Mouse (Mus musculus) lung, postnatal 36 days (tissue): Measurements from ENCODE around the gene 5730522E02Rik.

Source experiments
- DNase-seq: peaks from one replicate; pipeline ENCODE4 v3.0.0; 2022; ENCODE audit warnings: mixed read lengths

The 5730522E02Rik gene

DNA sequence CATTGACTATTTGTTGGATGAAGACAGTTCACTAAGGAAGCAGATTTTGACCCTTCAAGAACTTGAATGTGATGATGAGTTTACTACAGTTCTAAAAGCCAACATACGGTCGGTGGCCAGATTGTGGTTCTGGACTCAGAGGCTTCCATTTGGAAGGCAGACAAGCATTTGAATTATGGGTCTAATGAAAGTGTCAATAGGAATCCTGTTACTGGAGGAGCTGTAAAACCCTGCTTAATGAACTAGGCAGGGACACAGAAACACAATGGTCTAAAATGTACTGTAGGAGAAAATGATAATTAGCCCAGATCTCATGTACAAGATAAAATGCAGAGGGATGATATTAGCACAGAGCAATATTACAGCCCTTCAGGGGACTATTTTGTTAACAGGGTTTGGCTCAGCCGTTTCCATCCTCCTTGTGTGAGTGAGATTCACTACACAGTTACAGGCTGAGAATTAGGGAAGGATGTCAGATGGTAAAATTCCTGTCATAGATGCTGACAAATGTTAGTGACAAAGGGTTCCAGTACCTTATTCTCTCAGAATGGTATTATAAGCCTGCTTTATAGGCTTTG lies 439.5 kb downstream of the 5730522E02Rik start:
- DNase-seq: no peak

DNA sequence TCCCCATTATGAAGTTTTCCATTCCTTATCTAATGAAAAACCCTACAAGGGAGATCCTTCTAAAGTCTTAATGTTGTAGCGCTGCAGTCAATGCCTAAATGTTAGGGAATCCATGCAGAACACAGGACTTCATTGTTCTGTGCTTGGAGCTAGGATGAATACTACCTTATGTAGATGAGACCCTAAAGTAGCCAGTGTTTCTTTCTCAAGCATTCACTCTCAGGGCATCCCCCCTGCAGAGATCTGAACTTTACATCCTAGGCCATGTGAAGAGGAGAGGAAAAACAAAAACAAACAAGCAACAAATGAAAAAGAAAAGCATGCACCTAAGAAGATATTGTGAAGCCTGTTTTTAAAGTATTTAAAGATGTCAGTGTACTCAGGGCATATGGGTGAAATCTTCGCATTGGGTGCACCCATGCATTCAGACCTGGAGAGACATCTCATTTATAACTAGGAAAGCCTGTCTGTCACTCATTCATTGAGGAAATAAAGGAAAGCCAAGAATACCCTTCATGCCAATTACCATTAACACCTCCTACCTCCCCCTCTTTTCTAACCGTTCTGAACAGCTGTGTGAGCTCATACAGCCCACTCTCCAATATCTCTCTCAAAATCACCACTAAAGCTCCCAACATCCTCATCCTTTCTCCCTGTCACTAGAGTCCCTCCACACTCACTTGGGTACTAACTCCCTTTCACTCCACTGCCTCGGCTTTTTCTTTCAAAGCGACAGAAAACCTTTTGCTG lies 442.8 kb downstream of the 5730522E02Rik start:
- DNase-seq: no peak

DNA sequence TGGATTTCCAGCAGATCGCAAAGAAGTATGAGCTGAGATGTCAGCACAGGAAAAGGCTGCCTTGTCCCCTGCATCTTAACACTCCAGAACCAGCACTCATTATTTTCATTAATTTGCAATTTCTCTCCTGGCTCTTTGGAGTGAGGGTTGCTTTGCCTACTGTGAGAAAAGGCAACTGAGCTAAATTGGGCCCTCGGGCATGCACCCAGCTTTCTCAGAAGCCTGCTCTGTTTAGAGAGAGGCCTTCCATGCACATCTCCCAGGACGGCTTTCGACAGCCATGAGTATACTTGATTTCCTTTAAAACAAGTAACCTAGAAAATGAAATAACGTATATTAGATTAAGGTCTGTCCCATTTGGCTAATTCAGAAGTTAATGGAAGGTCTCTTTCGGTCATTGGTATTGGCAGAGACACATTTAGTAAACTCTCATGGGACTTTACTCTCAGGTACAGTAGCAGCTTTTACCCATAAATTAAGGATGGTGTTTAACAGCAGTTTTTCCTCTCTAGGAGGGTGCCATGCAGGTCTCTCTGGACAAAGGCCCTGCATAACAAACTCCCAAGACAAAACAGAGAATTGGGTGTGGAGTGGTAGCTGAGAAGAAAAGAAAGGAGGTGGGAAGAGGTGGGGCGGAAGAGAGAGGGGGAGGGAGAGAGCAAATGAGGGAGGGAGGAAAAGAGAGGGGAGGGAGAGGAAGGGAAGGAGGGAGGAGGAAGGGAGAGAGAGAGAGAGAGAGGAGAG lies 457.2 kb downstream of the 5730522E02Rik start:
- no peak for DNase-seq

- DNase-seq: no peak
Measured at GRCm38 (mm10) chr11:25752418-25752817, 458.1 kb downstream of the 5730522E02Rik start.

DNA sequence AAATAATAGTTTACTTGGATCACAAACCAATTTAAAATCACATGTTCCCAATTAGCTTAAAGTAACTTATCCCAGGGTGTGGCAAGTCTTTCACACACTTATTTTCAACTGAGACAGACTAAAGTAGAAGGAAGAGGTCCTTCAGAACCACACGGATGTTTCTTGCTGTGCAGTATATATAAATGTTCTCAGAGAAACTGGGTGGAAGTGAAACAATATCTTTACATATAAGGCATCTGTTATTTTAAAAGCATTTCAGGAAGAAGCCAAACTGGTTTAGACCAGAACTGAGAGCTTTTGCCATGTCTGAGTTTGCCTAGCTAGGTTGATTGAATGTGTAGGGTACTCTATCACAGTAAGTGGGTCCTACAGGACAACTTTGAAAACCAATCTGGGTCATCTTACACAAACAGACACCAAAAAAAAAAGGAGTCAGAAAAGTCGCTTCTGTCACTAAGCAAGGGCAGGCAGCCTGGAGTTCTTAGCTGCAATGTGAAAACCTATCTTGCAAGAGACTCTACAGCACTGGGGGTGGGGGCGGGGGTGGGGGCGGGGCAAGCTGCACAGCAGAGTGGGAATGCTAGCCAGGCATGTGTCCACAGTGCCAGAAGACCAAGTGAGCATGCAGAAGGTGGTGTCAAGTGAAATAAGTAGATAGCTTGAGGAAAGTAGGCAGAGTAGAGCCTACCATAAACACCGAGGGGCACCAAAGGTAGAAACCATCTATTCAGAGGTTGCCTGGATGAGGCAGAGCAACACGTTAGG lies 463.3 kb downstream of the 5730522E02Rik start:
- no peak for DNase-seq

- no peak for DNase-seq
Measured at GRCm38 (mm10) chr11:25743664-25744063, 466.9 kb downstream of the 5730522E02Rik start.

GRCm38 (mm10) chr11:25737255-25737654 lies 473.3 kb downstream of the 5730522E02Rik start:
- DNase-seq: no peak

DNA sequence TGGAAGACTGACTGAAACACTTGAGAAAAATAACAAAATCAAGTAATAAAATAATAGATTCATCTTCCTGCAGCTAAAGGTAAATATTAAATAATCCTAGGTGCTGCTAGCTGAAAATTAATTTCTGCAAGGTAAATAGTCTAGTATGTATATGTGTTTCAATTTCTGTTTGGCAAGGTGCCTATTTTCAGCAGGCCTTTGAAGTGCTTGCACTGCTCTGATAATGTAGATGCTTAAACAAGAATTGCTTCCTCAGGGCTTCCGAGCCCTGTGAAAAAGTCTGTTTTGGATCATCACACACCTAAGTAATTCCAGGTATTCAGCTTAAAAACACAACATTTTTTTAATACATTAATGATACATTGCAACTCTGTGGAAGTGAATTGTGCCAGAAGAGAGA lies 481.1 kb downstream of the 5730522E02Rik start:
- no peak for DNase-seq

GRCm38 (mm10) chr11:25715447-25716321 lies 494.9 kb downstream of the 5730522E02Rik start:
- DNase-seq: no peak

- DNase-seq: no peak
Measured at GRCm38 (mm10) chr11:25710559-25710958, 500.0 kb downstream of the 5730522E02Rik start.

DNA sequence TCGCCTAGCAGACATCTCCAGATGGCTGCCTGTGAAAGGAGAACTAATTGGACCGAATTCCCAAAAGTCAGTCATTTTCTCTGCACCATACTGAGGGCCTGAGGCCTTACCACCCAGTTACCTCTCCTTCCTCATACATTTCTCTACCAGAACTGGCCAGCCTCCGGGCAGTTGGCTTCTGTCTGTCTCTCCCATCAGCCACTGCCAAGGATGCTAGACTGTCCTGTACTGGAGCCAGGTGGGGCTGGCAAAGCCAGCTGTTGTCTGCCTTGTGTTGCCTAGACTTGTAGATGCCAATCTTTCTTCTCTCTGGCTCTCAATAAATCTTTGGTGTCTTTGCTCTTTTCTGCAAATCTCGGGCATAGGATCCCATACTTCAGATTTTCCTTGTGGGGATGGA lies 500.7 kb downstream of the 5730522E02Rik start:
- no peak for DNase-seq

- no peak for DNase-seq
Measured at GRCm38 (mm10) chr11:25704332-25705168, 506.0 kb downstream of the 5730522E02Rik start.

DNA sequence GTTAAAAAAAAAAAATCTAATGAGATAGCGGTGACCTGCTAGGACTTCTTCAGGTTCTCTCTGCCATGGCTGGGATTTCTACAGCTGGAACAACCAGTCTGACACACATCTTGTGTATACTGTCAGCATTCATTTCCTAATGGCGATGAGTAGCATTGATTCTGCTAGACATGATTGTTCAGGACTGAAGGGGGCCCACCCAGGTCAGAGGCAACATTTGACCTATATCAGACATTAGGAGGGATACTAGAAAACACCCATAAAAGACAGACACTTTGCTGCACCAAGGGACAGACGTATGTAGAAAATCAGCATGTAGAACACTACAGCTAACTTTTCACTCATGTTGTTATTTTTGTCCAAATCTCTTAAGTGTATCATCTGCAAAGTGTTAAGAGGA lies 507.8 kb downstream of the 5730522E02Rik start:
- no peak for DNase-seq

- DNase-seq: no peak
Measured at GRCm38 (mm10) chr11:25697508-25698193, 512.9 kb downstream of the 5730522E02Rik start.

DNA sequence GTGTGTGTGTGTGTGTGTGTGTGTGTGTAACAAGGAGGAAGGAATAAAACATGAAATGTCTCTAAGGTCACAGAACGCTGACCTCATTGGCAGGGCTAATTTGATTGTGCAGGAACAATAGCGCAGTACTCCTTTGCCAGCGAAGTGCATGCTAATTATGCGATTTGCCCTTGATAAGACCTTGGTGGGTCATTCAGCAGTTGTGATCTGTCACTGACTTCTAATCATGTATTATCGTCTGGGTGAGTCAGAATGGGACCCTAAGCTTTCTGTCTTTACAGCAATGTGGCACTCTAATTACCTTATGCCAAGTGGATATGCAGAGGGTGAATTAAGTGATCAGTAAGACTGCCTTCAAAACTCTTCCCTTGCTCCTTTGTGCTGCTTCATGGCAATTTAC lies 514.4 kb downstream of the 5730522E02Rik start:
- no peak for DNase-seq

- DNase-seq: no peak
Measured at GRCm38 (mm10) chr11:25684731-25685130, 525.8 kb downstream of the 5730522E02Rik start.

DNA sequence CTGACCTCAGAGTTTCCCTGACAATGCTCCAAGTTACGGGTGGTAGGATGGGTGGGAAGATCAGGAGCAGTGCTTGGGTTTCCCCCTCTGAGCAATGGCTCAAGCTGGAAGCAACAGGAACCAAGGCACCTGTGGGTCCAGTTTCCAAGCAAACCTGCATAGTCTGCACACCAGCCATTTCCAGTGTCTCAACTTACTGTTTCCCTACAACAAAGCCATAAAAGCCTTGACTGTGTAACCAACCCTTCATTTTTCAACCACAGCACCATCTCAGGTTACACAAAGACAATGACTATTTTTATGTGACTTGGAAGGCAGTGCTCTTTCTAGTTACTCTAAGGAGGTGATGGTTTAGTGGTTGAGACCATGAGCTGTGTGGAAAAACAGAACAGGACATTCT lies 530.7 kb downstream of the 5730522E02Rik start:
- no peak for DNase-seq

GRCm38 (mm10) chr11:25674194-25674593 lies 536.4 kb downstream of the 5730522E02Rik start:
- DNase-seq: no peak

GRCm38 (mm10) chr11:25670018-25670417 lies 540.5 kb downstream of the 5730522E02Rik start:
- DNase-seq: no peak

DNA sequence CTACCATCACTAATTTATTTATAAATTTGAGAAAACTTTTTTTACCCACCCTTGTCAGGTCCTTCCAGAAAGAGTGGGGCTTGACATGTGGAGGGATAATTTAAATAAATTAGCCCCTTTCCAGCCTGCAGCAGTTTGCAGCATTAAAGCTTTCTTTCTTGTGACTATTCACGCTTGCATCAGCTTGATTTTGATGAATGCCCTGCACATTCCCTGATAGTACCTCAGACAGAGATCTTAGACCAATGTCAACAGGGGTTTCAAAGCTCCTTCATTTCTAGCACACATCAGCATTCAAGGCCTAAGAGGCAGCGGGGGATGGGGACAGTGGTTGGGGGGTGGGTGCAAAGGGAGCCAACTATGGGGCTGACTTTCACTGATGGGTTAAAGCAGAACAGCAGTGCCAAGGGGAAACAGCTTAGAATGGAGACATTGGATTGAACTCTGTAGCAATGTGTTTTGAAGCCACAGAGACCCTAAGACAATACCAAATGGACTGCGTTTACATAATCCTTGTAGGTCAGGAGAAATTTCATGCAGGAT lies 545.9 kb downstream of the 5730522E02Rik start:
- no peak for DNase-seq
